Mouse (Mus musculus): Measurements from ENCODE around the gene Akr1b3.

DNA sequence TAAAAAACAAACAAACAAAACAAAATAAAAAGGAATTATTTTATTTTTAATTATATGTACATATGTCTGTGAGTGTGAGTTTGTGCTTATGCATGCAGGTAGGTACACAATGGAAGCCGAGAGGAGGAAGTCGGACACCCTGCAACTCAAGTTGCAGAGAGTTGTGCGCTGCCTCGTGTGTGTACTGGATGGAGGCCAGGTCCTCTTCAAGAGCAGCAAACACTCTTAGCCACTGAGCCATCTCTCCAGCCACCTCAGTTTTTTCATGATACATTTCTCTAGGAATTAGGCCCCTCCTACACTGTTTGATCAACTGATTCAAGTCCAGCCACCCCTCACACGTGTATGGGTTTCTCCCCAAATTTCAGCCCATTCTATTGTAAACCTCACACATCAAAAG lies 17.4 kb upstream of the Akr1b3 start:
- TF ChIP-seq POLR2A (IDR thresholded peaks at IDR 0.05; ENCODE audit: insufficient read depth, low read depth, low read length) (no peak), CTCF (IDR thresholded peaks at IDR 0.05; ENCODE audit: insufficient read depth, low read depth, low read length) (no peak)

All from olfactory bulb, adult 2 months (tissue).